Mouse (Mus musculus) erythroblast, embryonic 14.5 days (primary cell): ENCODE data around the gene Arih2. TPM values are rescaled to one million over a fixed set of nuclear protein-coding genes. Genes with fewer than 3 reads are reported as not detected.
A peak's percentile ranks its signal among the peaks of the same experiment; 100 is the strongest.

Experiments used
- H3K27me3 ChIP-seq: 2 replicates; pipeline ENCODE4 v1.6.1; 2012; ENCODE audit warnings: inconsistent platforms; ENCODE audit not compliant: control insufficient read depth
- H3K36me3 ChIP-seq: 2 replicates; pipeline ENCODE4 v1.6.1; 2012; ENCODE audit warnings: mild to moderate bottlenecking, inconsistent platforms; ENCODE audit not compliant: control insufficient read depth
- H3K4me1 ChIP-seq: 2 replicates; pipeline ENCODE4 v1.6.1; 2012; ENCODE audit warnings: inconsistent platforms; ENCODE audit not compliant: control insufficient read depth
- H3K4me3 ChIP-seq: replicated peaks from 2 replicates; pipeline ENCODE3; 2012; ENCODE audit warnings: moderate library complexity, mild to moderate bottlenecking, inconsistent platforms
- H3K9me3 ChIP-seq: 2 replicates; pipeline ENCODE4 v1.6.1; 2012; ENCODE audit warnings: low read length, inconsistent platforms, mixed read lengths; ENCODE audit not compliant: control insufficient read depth
- GATA1 ChIP-seq: IDR thresholded peaks from 2 replicates; pipeline ENCODE4 v1.6.1; 2012; ENCODE audit warnings: low read length, inconsistent platforms, mixed read lengths
- TAL1 ChIP-seq: IDR thresholded peaks from 3 replicates; pipeline ENCODE4 v1.6.1; 2012; ENCODE audit warnings: low read length, inconsistent platforms, mixed read lengths
- polyA plus RNA-seq: library from polyadenylated mRNA; stranded (reverse); fragments of >175 nt; gene quantifications from 2 replicates; pipeline ENCODE4 v1.2.3, GENCODE M21; 2012

Arih2 gene
- polyA plus RNA-seq, 1 experiment = 18.7 TPM

GRCm38 (mm10) chr9:108596998-108597764, 52.0 kb downstream of the Arih2 start, which contains the start of gene P4htm:
Gene P4htm (minus strand): TSS chr9:108597667.
- Histone ChIP-seq H3K36me3 (peaks cover 8% of the 10 kb centered on the region), H3K4me3 (peak within 1 kb of the TSS; percentile 64), H3K4me1 (peaks cover 18% of the 10 kb centered on the region), H3K9me3 (no peaks in the 10 kb centered on the region), H3K27me3 (peaks cover 14% of the 10 kb centered on the region)
- TF ChIP-seq TAL1 (no peak), GATA1 (no peak)

GRCm38 (mm10) chr9:108594354-108594753, 54.8 kb downstream of the Arih2 start:
- Histone ChIP-seq H3K4me3 (no peak overlapping the region), H3K9me3 (no peaks in the 10 kb centered on the region), H3K27me3 (peaks cover 14% of the 10 kb centered on the region), H3K36me3 (no peaks in the 10 kb centered on the region), H3K4me1 (peaks cover 18% of the 10 kb centered on the region)
- no peak for TF ChIP-seq GATA1
- no peak for TF ChIP-seq TAL1

GRCm38 (mm10) chr9:108591462-108591861, 57.7 kb downstream of the Arih2 start:
- Histone ChIP-seq H3K36me3 (no peaks in the 10 kb centered on the region), H3K9me3 (no peaks in the 10 kb centered on the region)

GRCm38 (mm10) chr9:108589229-108589628, 60.0 kb downstream of the Arih2 start:
- H3K4me3 ChIP-seq = no peak overlapping the region
- H3K27me3 ChIP-seq = no peaks in the 10 kb centered on the region
- peaks cover 9% of the 10 kb centered on the region for H3K4me1 ChIP-seq
- H3K9me3 ChIP-seq = no peaks in the 10 kb centered on the region
- no peaks in the 10 kb centered on the region for H3K36me3 ChIP-seq
- TF ChIP-seq TAL1 (no peak), GATA1 (no peak)

More at GRCm38 (mm10) chr9:108591462-108591861, 57.7 kb downstream of the Arih2 start:
- no peaks in the 10 kb centered on the region; the same call in 1 of the 2 replicates for H3K27me3 ChIP-seq
- TF ChIP-seq GATA1 = no peak
- TF ChIP-seq TAL1 = no peak
- no peak overlapping the region for H3K4me3 ChIP-seq
- peaks cover 14% of the 10 kb centered on the region for H3K4me1 ChIP-seq

- peaks cover 9% of the 10 kb centered on the region for H3K4me1 ChIP-seq
- no peak overlapping the region for H3K4me3 ChIP-seq
- no peaks in the 10 kb centered on the region for H3K9me3 ChIP-seq
- no peaks in the 10 kb centered on the region for H3K27me3 ChIP-seq
- no peaks in the 10 kb centered on the region for H3K36me3 ChIP-seq
- TF ChIP-seq TAL1 (no peak), GATA1 (no peak)
Measured at GRCm38 (mm10) chr9:108587571-108588180, 61.5 kb downstream of the Arih2 start.

- H3K4me1 ChIP-seq = peaks cover 33% of the 10 kb centered on the region
- TF ChIP-seq TAL1 (no peak), GATA1 (no peak)
- peaks cover 24% of the 10 kb centered on the region for H3K36me3 ChIP-seq
Measured at GRCm38 (mm10) chr9:108579344-108579690, 69.9 kb downstream of the Arih2 start.

GRCm38 (mm10) chr9:108578545-108579343, 70.4 kb downstream of the Arih2 start, which contains the start of gene Wdr6:
Gene Wdr6 (minus strand): TSS chr9:108578739.
- Histone ChIP-seq H3K4me3 (peak within 1 kb of the TSS; percentile 79), H3K36me3 (peaks cover 30% of the 10 kb centered on the region), H3K9me3 (no peaks in the 10 kb centered on the region), H3K27me3 (no peaks in the 10 kb centered on the region), H3K4me1 (peaks cover 38% of the 10 kb centered on the region)
- TF ChIP-seq TAL1 (no peak), GATA1 (no peak)

More at GRCm38 (mm10) chr9:108579344-108579690, 69.9 kb downstream of the Arih2 start:
- peak overlapping the region; percentile 79 for H3K4me3 ChIP-seq
- H3K9me3 ChIP-seq = no peaks in the 10 kb centered on the region
- H3K27me3 ChIP-seq = no peaks in the 10 kb centered on the region

- Histone ChIP-seq H3K36me3 (peaks cover 37% of the 10 kb centered on the region), H3K9me3 (no peaks in the 10 kb centered on the region), H3K4me3 (peak overlapping the region; percentile 79), H3K4me1 (peaks cover 39% of the 10 kb centered on the region), H3K27me3 (no peaks in the 10 kb centered on the region)
- TF ChIP-seq GATA1 (no peak), TAL1 (no peak)
Measured at GRCm38 (mm10) chr9:108577934-108578544, 71.1 kb downstream of the Arih2 start.

- Histone ChIP-seq H3K4me1 (peaks cover 39% of the 10 kb centered on the region), H3K27me3 (no peaks in the 10 kb centered on the region), H3K36me3 (peaks cover 47% of the 10 kb centered on the region), H3K9me3 (no peaks in the 10 kb centered on the region), H3K4me3 (no peak overlapping the region)
- TF ChIP-seq TAL1 (no peak), GATA1 (no peak)
Measured at GRCm38 (mm10) chr9:108577025-108577424, 72.2 kb downstream of the Arih2 start.
